Mouse (Mus musculus) spleen, adult 2 months (tissue): Measurements from ENCODE around the gene 1810024B03Rik.

Source experiments
- CTCF ChIP-seq: fragments of 200-500 bp; IDR thresholded peaks from 2 replicates; pipeline ENCODE4 v1.5.1; 2011; ENCODE audit warnings: mild to moderate bottlenecking, inconsistent platforms; ENCODE audit not compliant: insufficient read depth, insufficient read length, insufficient replicate concordance; ENCODE audit errors: extremely low read depth
- POLR2A ChIP-seq: fragments of 200-500 bp; IDR thresholded peaks from 2 replicates; pipeline ENCODE4 v1.6.1; 2011; ENCODE audit warnings: low read depth, low read length, inconsistent platforms

DNA sequence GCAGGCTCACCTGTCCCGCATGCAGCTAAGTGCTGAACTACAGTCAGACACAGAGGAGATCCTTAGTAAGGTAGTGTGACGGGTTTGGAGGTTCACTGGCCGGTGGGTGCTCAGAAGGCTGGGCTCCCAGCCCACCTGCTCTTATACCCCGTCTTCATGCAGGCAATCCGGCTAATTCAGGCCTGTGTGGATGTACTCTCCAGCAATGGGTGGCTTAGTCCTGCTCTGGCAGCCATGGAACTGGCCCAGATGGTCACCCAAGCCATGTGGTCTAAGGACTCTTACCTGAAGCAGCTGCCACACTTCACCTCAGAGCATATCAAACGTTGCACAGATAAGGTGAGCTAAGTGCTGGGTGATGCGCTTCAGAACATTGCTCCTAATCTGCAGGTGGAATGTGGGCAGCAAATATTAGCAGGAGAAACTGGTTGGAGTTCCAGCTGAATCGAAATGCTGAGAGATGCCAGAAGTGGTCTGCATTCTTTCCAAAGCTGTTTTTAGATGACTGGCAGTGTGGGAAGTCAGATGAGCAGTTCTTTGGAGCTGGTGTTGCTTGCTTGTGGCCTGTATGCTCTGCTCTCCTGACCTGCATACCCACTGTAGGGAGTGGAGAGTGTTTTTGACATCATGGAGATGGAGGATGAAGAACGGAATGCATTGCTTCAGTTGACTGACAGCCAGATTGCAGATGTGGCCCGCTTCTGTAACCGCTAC is 30.0 kb upstream of the 1810024B03Rik start:
- TF ChIP-seq CTCF (no peak), POLR2A (no peak)
